Mouse (Mus musculus) limb, embryonic 14.5 days (tissue): ENCODE measurements around the gene Rgs11. TPM values are rescaled to one million over a fixed set of nuclear protein-coding genes. Genes with fewer than 3 reads are reported as not detected.

Experiments used
- ATAC-seq: fragments of 200-750 bp; cut with Nextera tagmentation; 2 replicates; pipeline ENCODE4 v1.8.0; 2017; ENCODE audit warnings: low read depth, moderate number of reproducible peaks, moderate TSS enrichment; ENCODE audit not compliant: low FRiP score
- DNase-seq: peaks from one replicate; pipeline ENCODE4 v3.0.0-alpha.2; 2015; ENCODE audit warnings: low spot score
- H3K27ac ChIP-seq: fragments of 300-500 bp; sonication (generic); replicated peaks from 2 replicates; pipeline ENCODE4 v1.5.1; 2014; ENCODE audit warnings: low read depth, mild to moderate bottlenecking, low read length, moderate library complexity, mixed read lengths
- H3K27me3 ChIP-seq: fragments of 300-500 bp; sonication (generic); 2 replicates; pipeline ENCODE4 v1.6.1; 2014; ENCODE audit warnings: low read length, mixed read lengths; ENCODE audit not compliant: control insufficient read depth, insufficient read depth
- H3K36me3 ChIP-seq: fragments of 300-500 bp; sonication (generic); 2 replicates; pipeline ENCODE4 v1.6.1; 2014; ENCODE audit warnings: mild to moderate bottlenecking, low read length, moderate library complexity, mixed read lengths; ENCODE audit not compliant: control insufficient read depth, insufficient read depth
- H3K4me1 ChIP-seq: fragments of 300-500 bp; sonication (generic); 2 replicates; pipeline ENCODE4 v1.6.1; 2014; ENCODE audit warnings: antibody characterized with exemption, low read length, mixed read lengths; ENCODE audit not compliant: control insufficient read depth, insufficient read depth
- H3K4me2 ChIP-seq: fragments of 300-500 bp; sonication (generic); replicated peaks from 2 replicates; pipeline ENCODE4 v1.6.1; 2014; ENCODE audit warnings: low read depth, mild to moderate bottlenecking, low read length, moderate library complexity; ENCODE audit not compliant: severe bottlenecking
- H3K4me3 ChIP-seq: fragments of 300-500 bp; sonication (generic); replicated peaks from 2 replicates; pipeline ENCODE4 v1.5.1; 2014; ENCODE audit warnings: low read length
- H3K9ac ChIP-seq: fragments of 300-500 bp; sonication (generic); 2 replicates; pipeline ENCODE4 v1.6.1; 2014; ENCODE audit warnings: mild to moderate bottlenecking, low read depth, low read length, moderate library complexity; ENCODE audit not compliant: severe bottlenecking
- H3K9me3 ChIP-seq: fragments of 300-500 bp; sonication (generic); 2 replicates; pipeline ENCODE4 v1.6.1; 2016; ENCODE audit warnings: low read length; ENCODE audit not compliant: control insufficient read depth
- POLR2A ChIP-seq: fragments of 200-500 bp; IDR thresholded peaks from 2 replicates; pipeline ENCODE4 v1.8.0; 2012; ENCODE audit warnings: inconsistent platforms, mild to moderate bottlenecking, moderate library complexity, borderline replicate concordance; ENCODE audit not compliant: insufficient read depth, insufficient read length; ENCODE audit errors: extremely low read depth
- WGBS: fragments of 180-500 bp; shearing (Covaris S2); extraction: QIAGEN DNeasy Blood & Tissue Kit; methylation state at CpG from one replicate; pipeline ENCODE4 v1.1.7; 2014; 5-methylcytosine and 5-hydroxymethylcytosine counted together
- polyA plus RNA-seq, 2 experiments: library from polyadenylated mRNA; depleted of rRNA in 1 of 2; stranded (reverse) in 1 of 2; unstranded in 1 of 2; fragments of >200 nt; fragmentation: Nextera tagmentation in 1 of 2; extraction: Ambion mirVana in 1 of 2; gene quantifications; 2 replicates each; pipeline versions ENCODE4 v1.2.1 to v1.2.3; 2012 to 2014

Gene Rgs11
- polyA plus RNA-seq, 2 experiments = 5.3 to 13.9 TPM

GRCm38 (mm10) chr17:26200831-26201705, 1.7 kb upstream of the Rgs11 start:
- H3K9ac ChIP-seq = peak overlapping the region; percentile 48
- ATAC-seq (no peak; the same call in 1 of the 2 replicates), DNase-seq (no peak)
- no peak overlapping the region for H3K27ac ChIP-seq
- H3K9me3 ChIP-seq = no peaks in the 10 kb centered on the region
- peaks cover 19% of the 10 kb centered on the region for H3K36me3 ChIP-seq
- peak overlapping the region; percentile 45 for H3K4me3 ChIP-seq
- peak overlapping the region; percentile 85 for H3K4me2 ChIP-seq
- H3K27me3 ChIP-seq = peaks cover 35% of the 10 kb centered on the region
- WGBS = 1% methylated on average over 51 of the region's 92 CpGs
- peaks cover 17% of the 10 kb centered on the region for H3K4me1 ChIP-seq
- TF ChIP-seq POLR2A = no peak

GRCm38 (mm10) chr17:26201998-26202397, 753 bp upstream of the Rgs11 start:
- peaks cover 35% of the 10 kb centered on the region for H3K27me3 ChIP-seq

GRCm38 (mm10) chr17:26203321-26203811, 615 bp downstream of the Rgs11 start:
- WGBS = under 1% methylated on average over 25 of the region's 30 CpGs
- ATAC-seq = no peak; the same call in 1 of the 2 replicates
- peak overlapping the region; percentile 52 for H3K4me3 ChIP-seq
- H3K27ac ChIP-seq = no peak overlapping the region
- peak overlapping the region; percentile 95 for H3K4me2 ChIP-seq
- peak overlapping the region; percentile 31; the same call in 1 of the 2 replicates for H3K9ac ChIP-seq
- TF ChIP-seq POLR2A = no peak
- H3K36me3 ChIP-seq = no peaks in the 10 kb centered on the region
- peaks cover 35% of the 10 kb centered on the region for H3K27me3 ChIP-seq
- DNase-seq = no peak
- peaks cover 17% of the 10 kb centered on the region for H3K4me1 ChIP-seq
- H3K9me3 ChIP-seq = no peaks in the 10 kb centered on the region

More at GRCm38 (mm10) chr17:26201998-26202397, 753 bp upstream of the Rgs11 start:
- no peak for TF ChIP-seq POLR2A
- no peak overlapping the region for H3K27ac ChIP-seq
- ATAC-seq (no peak), DNase-seq (no peak)
- peaks cover 17% of the 10 kb centered on the region for H3K4me1 ChIP-seq
- peak overlapping the region; percentile 95; the same call in 1 of the 2 replicates for H3K4me2 ChIP-seq
- H3K9me3 ChIP-seq = no peaks in the 10 kb centered on the region
- H3K4me3 ChIP-seq = no peak overlapping the region
- no peak overlapping the region for H3K9ac ChIP-seq
- H3K36me3 ChIP-seq = peaks cover 10% of the 10 kb centered on the region; the same call in 1 of the 2 replicates

DNA sequence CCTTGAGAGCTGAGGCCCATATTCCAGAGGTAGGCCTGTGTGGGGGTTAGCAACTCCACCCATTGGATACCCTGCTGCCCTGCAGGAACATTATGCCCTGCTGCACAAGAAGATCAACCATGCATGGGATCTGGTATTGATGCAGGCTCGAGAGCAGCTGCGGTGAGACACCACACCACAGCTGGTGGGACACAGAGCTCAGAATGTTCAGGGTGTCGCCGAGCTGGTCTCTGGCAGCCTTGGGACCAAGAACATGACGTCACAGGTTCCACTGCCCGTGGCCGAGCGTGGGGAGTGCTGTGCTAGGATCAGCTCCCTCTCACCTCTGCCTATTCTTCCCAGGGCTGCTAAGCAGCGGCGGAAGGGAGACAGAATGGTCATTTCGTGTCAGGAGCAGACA, 2.0 kb downstream of the Rgs11 start:
- Histone ChIP-seq H3K9me3 (no peaks in the 10 kb centered on the region), H3K27ac (no peak overlapping the region), H3K36me3 (no peaks in the 10 kb centered on the region), H3K9ac (no peak overlapping the region), H3K4me2 (no peak overlapping the region), H3K27me3 (peaks cover 34% of the 10 kb centered on the region), H3K4me3 (no peak overlapping the region), H3K4me1 (peaks cover 17% of the 10 kb centered on the region)
- WGBS = 31% methylated on average over 11 of the region's 11 CpGs
- TF ChIP-seq POLR2A = no peak
- ATAC-seq (no peak), DNase-seq (no peak)

DNA sequence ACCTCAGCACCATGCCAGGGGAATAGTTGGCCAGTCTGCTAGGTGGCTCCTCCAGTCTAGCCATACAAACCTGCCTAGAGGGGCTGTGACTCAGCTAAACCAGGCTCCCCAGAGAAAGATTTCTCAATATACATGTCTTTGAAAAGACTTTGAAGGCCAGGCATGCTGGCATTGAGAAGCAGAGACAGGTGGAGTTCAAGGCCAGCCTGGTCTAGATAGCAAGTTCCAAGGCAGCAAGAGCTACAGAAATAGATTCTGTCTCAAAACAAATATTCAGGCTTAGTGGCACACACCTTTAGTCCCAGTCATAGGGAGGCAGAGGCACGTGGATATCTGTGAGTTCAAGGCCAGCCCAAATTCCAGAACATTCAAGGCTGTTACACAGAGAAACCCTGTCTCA, 3.6 kb downstream of the Rgs11 start:
- no peaks in the 10 kb centered on the region for H3K36me3 ChIP-seq
- peaks cover 14% of the 10 kb centered on the region; the same call in 1 of the 2 replicates for H3K4me1 ChIP-seq
- no peak for ATAC-seq
- no peak for TF ChIP-seq POLR2A
- H3K4me2 ChIP-seq = no peak overlapping the region
- H3K27ac ChIP-seq = no peak overlapping the region
- no peak overlapping the region for H3K9ac ChIP-seq
- DNase-seq = no peak
- no peaks in the 10 kb centered on the region for H3K9me3 ChIP-seq
- H3K4me3 ChIP-seq = no peak overlapping the region
- WGBS = 42% methylated on average over 1 of the region's 1 CpGs
- peaks cover 19% of the 10 kb centered on the region for H3K27me3 ChIP-seq
